In genomic region chr10:57183560-57183959, GRCm38 (mm10) we compare ENCODE assay signal across 10 mouse cellular contexts.
A peak's percentile ranks its signal among the peaks of the same experiment; 100 is the strongest.
DNase-seq lines count a peak whose midpoint lies in the region; ATAC-seq and TF ChIP-seq lines count a peak whose summit lies in the region.
"Had no signal": no experiment of that assay in that cellular context is flagged by ENCODE, and none has a peak within 500 bp of the region (broad histone marks: within the 10 kb centered on the region; RNA-seq: fewer than 3 reads in every experiment).

No protein-coding gene starts in this region.

- H3K27ac ChIP-seq in cortical plate, adult 2 months (ENCODE audit: insufficient read depth, low read length): no peak overlapping the region
- H3K27ac ChIP-seq: heart, embryonic 13.5 days had no signal

- no peak overlapping the region for H3K4me3 ChIP-seq in cortical plate, adult 2 months (ENCODE audit: insufficient read depth, low read length)
- H3K4me3 ChIP-seq: heart, embryonic 13.5 days; myocyte had no signal

- H3K4me1 ChIP-seq in cortical plate, adult 2 months (ENCODE audit: control insufficient read depth, insufficient read depth, low read length): no peaks in the 10 kb centered on the region
- H3K4me1 ChIP-seq: heart, embryonic 13.5 days had no signal

- no peak for ATAC-seq in activated CD4-positive, CD25-positive, alpha-beta regulatory T cell, adult 4 months

- DNase-seq in gastrocnemius, adult 18-20 months (ENCODE audit: low spot score): peak; percentile 39
- DNase-seq in gastrocnemius, adult 8-10 months (ENCODE audit: low spot score in 2 of 2): no peak
- peak; percentile 1 to 7 for DNase-seq in spleen, postnatal 14 days (ENCODE audit: low spot score in 2 of 2)
- no peak for DNase-seq in spleen, postnatal 4 days (ENCODE audit: low spot score in 2 of 2)
- peak; percentile 35 to 40 for DNase-seq in kidney, postnatal 25 days
- DNase-seq in lung, postnatal 36 days: peak; percentile 54

- TF ChIP-seq POLR2A in cortical plate, adult 2 months (IDR thresholded peaks at IDR 0.05; ENCODE audit: extremely low read depth, insufficient read depth, low read length): no peak

- TF ChIP-seq CTCF in cortical plate, adult 2 months (IDR thresholded peaks at IDR 0.05; ENCODE audit: extremely low read depth, insufficient read depth, low read length): peak; percentile 38; the same call in 1 of the 2 replicates

Comparison
In these comparisons a context has a peak if more than half of its experiments do, and no peak if none do; other contexts are left out.
1. DNase-seq: peak in gastrocnemius, adult 18-20 months (single experiment), spleen, postnatal 14 days (2 of 2), kidney, postnatal 25 days (2 of 2) and lung, postnatal 36 days (single experiment); none in gastrocnemius, adult 8-10 months (0 of 2) and spleen, postnatal 4 days (0 of 2).